Mouse (Mus musculus) forebrain, embryonic 14.5 days (tissue): ENCODE data around the gene Tex9. TPM values are rescaled to one million over a fixed set of nuclear protein-coding genes. Genes with fewer than 3 reads are reported as not detected.

Source experiments
- ATAC-seq: fragments of 200-750 bp; cut with Nextera tagmentation; 2 replicates; pipeline ENCODE4 v1.8.0; 2017; ENCODE audit warnings: mild to moderate bottlenecking, moderate library complexity
- DNase-seq: peaks from one replicate; pipeline ENCODE4 v3.0.0-alpha.2; 2015; ENCODE audit warnings: low spot score
- H3K27ac ChIP-seq: fragments of 300-500 bp; sonication (generic); 2 replicates; pipeline ENCODE4 v1.5.1; 2014; ENCODE audit warnings: low read depth, mild to moderate bottlenecking, control low read depth, low read length, moderate library complexity
- H3K27me3 ChIP-seq: fragments of 300-500 bp; sonication (generic); replicated peaks from 2 replicates; pipeline ENCODE4 v1.6.1; 2014; ENCODE audit warnings: low read length, control low read depth, mixed read lengths; ENCODE audit not compliant: control insufficient read depth, insufficient read depth
- H3K36me3 ChIP-seq: fragments of 300-500 bp; sonication (generic); 2 replicates; pipeline ENCODE4 v1.6.1; 2014; ENCODE audit warnings: low read length, control low read depth; ENCODE audit not compliant: control insufficient read depth, insufficient read depth
- H3K4me1 ChIP-seq: fragments of 300-500 bp; sonication (generic); 2 replicates; pipeline ENCODE4 v1.6.1; 2014; ENCODE audit warnings: antibody characterized with exemption, low read length, control low read depth; ENCODE audit not compliant: control insufficient read depth, insufficient read depth
- H3K4me2 ChIP-seq: fragments of 300-500 bp; sonication (generic); 2 replicates; pipeline ENCODE4 v1.6.1; 2014; ENCODE audit warnings: mild to moderate bottlenecking, control low read depth, low read length
- H3K4me3 ChIP-seq: fragments of 300-500 bp; sonication (generic); 2 replicates; pipeline ENCODE4 v1.5.1; 2014; ENCODE audit warnings: low read depth, low read length, control low read depth
- H3K9ac ChIP-seq: fragments of 300-500 bp; sonication (generic); 2 replicates; pipeline ENCODE4 v1.6.1; 2014; ENCODE audit warnings: mild to moderate bottlenecking, low read length, control low read depth, moderate library complexity
- H3K9me3 ChIP-seq: fragments of 300-500 bp; sonication (generic); replicated peaks from 2 replicates; pipeline ENCODE4 v1.6.1; 2016; ENCODE audit warnings: low read length, control low read depth, mixed read lengths; ENCODE audit not compliant: control insufficient read depth
- WGBS: fragments of 180-500 bp; shearing (Covaris S2); extraction: QIAGEN DNeasy Blood & Tissue Kit; methylation state at CpG from one replicate; pipeline ENCODE4 v1.1.7; 2014; 5-methylcytosine and 5-hydroxymethylcytosine counted together
- polyA plus RNA-seq: library from polyadenylated mRNA; unstranded; fragments of >200 nt; fragmentation: Nextera tagmentation; extraction: Ambion mirVana; gene quantifications from 2 replicates; pipeline ENCODE4 v1.2.1, GENCODE M21; 2014

The Tex9 gene
- polyA plus RNA-seq: 35.3 and 40.3 TPM in 2 replicates

DNA sequence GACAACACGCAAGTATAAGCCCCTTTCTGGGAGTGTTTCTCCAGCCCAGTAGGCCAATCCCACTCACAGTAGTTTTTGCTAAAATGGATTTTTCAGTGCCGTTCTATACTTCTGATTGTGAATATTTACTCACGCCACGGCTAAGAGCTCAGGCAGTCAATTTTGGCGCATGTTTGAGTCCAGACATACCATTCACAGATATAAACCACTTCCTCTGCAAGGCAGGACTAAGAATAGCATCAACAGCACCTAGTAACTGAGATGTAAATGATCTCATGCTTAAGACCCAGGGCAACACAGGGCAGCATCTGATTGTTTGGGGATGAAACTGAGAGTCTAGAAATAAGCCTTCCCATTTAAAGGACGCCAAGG is at the start of gene Tex9:
Gene Tex9, minus strand, starts transcription at position 19 of the 372 bp plus-strand sequence.
- Histone ChIP-seq H3K9ac (peak within 1 kb of the TSS; percentile 74), H3K4me1 (0 out of 2 replicates have a peak, but pooled peaks cover 3% of the 10 kb centered on the region), H3K27ac (peak within 1 kb of the TSS; percentile 79), H3K27me3 (no peaks in the 10 kb centered on the region), H3K36me3 (peaks cover 4% of the 10 kb centered on the region; the same call in 1 of the 2 replicates), H3K9me3 (no peaks in the 10 kb centered on the region), H3K4me3 (peak within 1 kb of the TSS; percentile 70), H3K4me2 (peak within 1 kb of the TSS; percentile 63)
- ATAC-seq (peak; percentile 43; the same call in 1 of the 2 replicates), DNase-seq (peak; percentile 13)
- 11% methylated on average over 6 of the region's 6 CpGs for whole genome bisulfite sequencing

DNA sequence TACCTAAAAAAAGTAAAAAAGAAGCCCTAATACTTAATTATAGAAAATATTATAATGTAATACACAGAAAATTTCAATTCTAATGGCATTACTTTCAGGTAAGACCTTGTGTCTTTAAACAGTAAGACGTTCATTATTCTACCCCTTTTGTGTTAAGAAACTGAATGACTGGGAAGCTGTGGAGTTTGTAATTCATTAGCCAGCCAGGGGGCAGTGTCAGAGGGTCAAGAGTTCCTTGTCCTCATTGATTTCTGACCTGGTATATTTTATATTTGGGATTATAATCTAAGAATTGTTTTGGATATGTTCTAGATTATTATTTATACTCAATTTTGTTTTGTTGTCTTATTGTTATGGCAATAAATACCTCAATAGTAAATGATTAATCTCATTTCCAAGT is 45.1 kb upstream of the Tex9 start:
- Histone ChIP-seq H3K9me3 (no peaks in the 10 kb centered on the region), H3K27me3 (no peaks in the 10 kb centered on the region), H3K4me3 (no peak overlapping the region), H3K4me1 (no peaks in the 10 kb centered on the region), H3K4me2 (no peak overlapping the region), H3K27ac (no peak overlapping the region), H3K36me3 (peaks cover 3% of the 10 kb centered on the region; the same call in 1 of the 2 replicates), H3K9ac (no peak overlapping the region)
- DNase-seq (no peak), ATAC-seq (no peak)
- WGBS: 26% methylated on average over 1 of the region's 1 CpGs

DNA sequence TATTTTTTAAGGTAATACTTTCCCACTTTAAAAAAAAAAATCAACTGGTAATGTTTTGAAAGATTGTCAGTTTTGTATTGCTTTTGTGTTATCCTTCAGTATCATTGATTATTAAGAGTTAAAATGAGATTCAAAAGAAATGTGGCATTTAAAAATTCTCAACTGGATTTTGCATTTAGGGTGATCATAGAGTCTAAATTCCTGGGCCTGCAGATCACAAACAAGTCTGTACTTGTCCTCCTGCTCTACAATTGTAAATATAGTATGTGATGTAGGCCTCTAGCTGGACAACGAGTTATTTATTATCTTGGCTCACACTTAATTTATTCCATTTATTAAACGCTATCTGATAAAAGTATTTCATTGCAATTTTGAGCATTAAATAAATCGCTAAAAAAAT is 43.4 kb upstream of the Tex9 start:
- Histone ChIP-seq H3K4me1 (peaks cover 7% of the 10 kb centered on the region), H3K27me3 (no peaks in the 10 kb centered on the region), H3K9me3 (no peaks in the 10 kb centered on the region), H3K9ac (no peak overlapping the region), H3K4me3 (no peak overlapping the region), H3K27ac (no peak overlapping the region), H3K36me3 (peaks cover 3% of the 10 kb centered on the region; the same call in 1 of the 2 replicates), H3K4me2 (peak overlapping the region; percentile 33; the same call in 1 of the 2 replicates)
- ATAC-seq (no peak), DNase-seq (no peak)
- 83% methylated on average over 3 of the region's 3 CpGs for WGBS

DNA sequence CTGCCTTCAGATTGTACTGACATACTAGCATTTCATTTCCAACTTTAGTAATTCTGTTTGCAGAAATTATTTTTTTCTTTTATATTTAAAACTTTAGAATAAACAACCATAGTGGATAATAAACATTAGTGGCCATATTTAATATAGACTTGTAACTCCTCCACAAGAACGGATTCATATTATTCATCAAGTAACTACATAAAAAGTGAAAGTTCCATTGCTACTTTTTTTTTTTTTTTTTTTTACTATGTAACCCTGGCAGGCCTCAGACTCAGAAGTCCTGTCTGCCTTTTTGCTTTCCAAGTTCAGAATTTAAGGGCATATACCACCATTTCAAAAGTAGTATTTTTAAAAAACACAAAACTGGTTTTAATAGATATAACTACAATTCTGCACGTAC is 43.0 kb upstream of the Tex9 start:
- Histone ChIP-seq H3K27ac (no peak overlapping the region), H3K4me3 (no peak overlapping the region), H3K9ac (no peak overlapping the region), H3K36me3 (no peaks in the 10 kb centered on the region), H3K27me3 (no peaks in the 10 kb centered on the region), H3K9me3 (no peaks in the 10 kb centered on the region), H3K4me1 (peaks cover 7% of the 10 kb centered on the region), H3K4me2 (peak overlapping the region; percentile 57)
- ATAC-seq: no peak
- WGBS: 89% methylated on average over 2 of the region's 2 CpGs
- DNase-seq: no peak

DNA sequence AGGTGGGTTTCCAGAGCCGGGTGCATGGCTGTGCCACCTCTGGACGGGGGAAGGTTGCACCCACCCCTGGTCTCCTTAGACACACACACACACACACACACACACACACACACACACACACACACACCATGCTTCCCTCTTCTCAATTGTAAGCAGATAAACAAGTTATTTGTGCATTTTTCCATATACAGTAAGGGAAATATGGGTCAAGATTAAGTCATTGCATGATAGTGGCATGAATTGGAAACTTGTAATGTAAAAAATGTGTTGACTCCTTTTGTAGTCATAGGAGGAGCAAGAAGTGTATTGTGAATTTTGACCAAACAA is 41.0 kb upstream of the Tex9 start:
- Histone ChIP-seq H3K9ac (peak overlapping the region; percentile 97), H3K9me3 (no peaks in the 10 kb centered on the region), H3K4me1 (peaks cover 7% of the 10 kb centered on the region), H3K27me3 (no peaks in the 10 kb centered on the region), H3K27ac (peak overlapping the region; percentile 100), H3K4me2 (peak overlapping the region; percentile 65), H3K36me3 (no peaks in the 10 kb centered on the region), H3K4me3 (peak overlapping the region; percentile 93)
- ATAC-seq: no peak
- WGBS: 0% methylated on average over 2 of the region's 2 CpGs
- peak; percentile 18 for DNase-seq

GRCm38 (mm10) chr9:72532381-72533088 is 40.5 kb upstream of the Tex9 start:
- DNase-seq (peak; percentile 81), ATAC-seq (peak; percentile 32)
- no peaks in the 10 kb centered on the region for H3K36me3 ChIP-seq
- H3K4me2 ChIP-seq: peak overlapping the region; percentile 65
- under 1% methylated on average over 50 of the region's 55 CpGs for WGBS
- no peaks in the 10 kb centered on the region for H3K27me3 ChIP-seq
- H3K9ac ChIP-seq: peak overlapping the region; percentile 97
- no peaks in the 10 kb centered on the region for H3K9me3 ChIP-seq
- H3K4me1 ChIP-seq: peaks cover 7% of the 10 kb centered on the region
- peak overlapping the region; percentile 93 for H3K4me3 ChIP-seq
- peak overlapping the region; percentile 100 for H3K27ac ChIP-seq

GRCm38 (mm10) chr9:72531996-72532380 is 40.0 kb upstream of the Tex9 start, which contains the start of gene Rfx7:
Gene Rfx7, plus strand, starts transcription at chr9:72532240.
- Histone ChIP-seq H3K4me2 (peak within 1 kb of the TSS; percentile 65), H3K4me3 (peak within 1 kb of the TSS; percentile 93), H3K9me3 (no peaks in the 10 kb centered on the region), H3K27me3 (no peaks in the 10 kb centered on the region), H3K4me1 (peaks cover 7% of the 10 kb centered on the region), H3K9ac (peak within 1 kb of the TSS; percentile 97), H3K27ac (peak within 1 kb of the TSS; percentile 100), H3K36me3 (no peaks in the 10 kb centered on the region)
- under 1% methylated on average over 42 of the region's 63 CpGs for WGBS
- peak; percentile 88 for ATAC-seq
- DNase-seq: peak; percentile 89

- under 1% methylated on average over 35 of the region's 35 CpGs for WGBS
- peak; percentile 92 for ATAC-seq
Measured at GRCm38 (mm10) chr9:72531291-72531995, 39.4 kb upstream of the Tex9 start.

DNA sequence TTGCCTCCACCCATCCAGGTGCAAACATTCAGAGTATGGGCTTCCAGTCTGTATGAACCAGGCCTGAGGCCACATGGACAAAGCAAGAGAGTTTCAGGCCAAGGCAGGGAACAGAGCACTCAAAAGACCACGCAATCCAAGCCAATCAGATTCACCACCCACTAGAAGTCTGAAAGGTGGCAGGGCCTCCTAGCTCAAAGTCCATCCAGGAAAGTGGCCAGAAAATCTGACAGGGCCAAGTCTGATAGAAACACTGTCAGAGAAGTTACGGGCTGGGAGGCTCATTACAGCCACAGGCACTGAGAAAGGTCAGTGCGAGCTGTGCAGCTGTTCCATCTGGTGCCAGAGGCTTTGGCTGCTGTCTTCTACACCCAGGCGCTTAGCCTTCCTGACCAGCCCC is 38.8 kb upstream of the Tex9 start:
- no peaks in the 10 kb centered on the region for H3K36me3 ChIP-seq
- H3K4me3 ChIP-seq: peak overlapping the region; percentile 93
- peak overlapping the region; percentile 97 for H3K9ac ChIP-seq
- WGBS: 20% methylated on average over 4 of the region's 4 CpGs
- DNase-seq (peak; percentile 42), ATAC-seq (peak; percentile 1; the same call in 1 of the 2 replicates)
- peak overlapping the region; percentile 100 for H3K27ac ChIP-seq
- no peaks in the 10 kb centered on the region for H3K27me3 ChIP-seq
- H3K9me3 ChIP-seq: no peaks in the 10 kb centered on the region
- H3K4me2 ChIP-seq: peak overlapping the region; percentile 65
- peaks cover 7% of the 10 kb centered on the region for H3K4me1 ChIP-seq

More at GRCm38 (mm10) chr9:72531291-72531995, 39.4 kb upstream of the Tex9 start:
- Histone ChIP-seq H3K4me1 (peaks cover 7% of the 10 kb centered on the region), H3K27me3 (no peaks in the 10 kb centered on the region), H3K36me3 (no peaks in the 10 kb centered on the region), H3K4me2 (peak overlapping the region; percentile 65), H3K4me3 (peak overlapping the region; percentile 93), H3K27ac (peak overlapping the region; percentile 100), H3K9ac (peak overlapping the region; percentile 97), H3K9me3 (no peaks in the 10 kb centered on the region)
- DNase-seq: peak; percentile 97
